In the genomic region with DNA sequence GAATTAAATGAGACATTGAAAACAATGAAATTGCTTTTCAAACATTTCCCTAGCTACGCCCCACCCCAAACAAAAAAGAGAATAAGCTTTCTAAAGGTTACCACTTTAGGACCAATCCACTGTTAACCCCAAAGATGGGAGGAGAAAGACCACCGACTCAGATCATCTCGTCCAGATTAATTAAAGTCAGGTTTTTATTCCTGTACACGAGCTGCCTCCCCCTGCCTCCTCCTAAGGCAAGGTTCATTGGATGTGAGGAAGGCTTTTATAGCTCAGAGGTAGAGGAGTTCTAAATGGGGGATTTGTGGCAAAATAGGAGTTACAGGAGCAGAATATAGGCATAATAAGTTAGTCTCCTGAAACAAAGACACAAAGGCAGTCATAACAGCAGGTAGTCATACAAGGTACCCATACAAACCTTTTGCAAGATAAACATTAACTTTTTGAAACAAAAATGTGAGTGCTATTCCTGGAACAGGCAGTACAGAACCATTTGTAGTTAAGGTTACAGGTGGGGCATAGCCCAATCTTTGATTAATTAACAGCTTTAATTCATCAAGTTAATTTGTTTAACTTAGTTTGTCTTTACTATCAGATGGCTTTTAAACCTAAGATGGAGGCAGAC, we compare ENCODE assay signal across 8 mouse cellular contexts. TPM values are rescaled to one million over a fixed set of nuclear protein-coding genes. Genes with fewer than 3 reads are reported as not detected.
DNase-seq lines count a peak whose midpoint lies in the region; ATAC-seq and TF ChIP-seq lines count a peak whose summit lies in the region.

No protein-coding gene starts in this region.

- peaks cover 13% of the 10 kb centered on the region for H3K36me3 ChIP-seq in midbrain, embryonic 10.5 days
- no peaks in the 10 kb centered on the region for H3K36me3 ChIP-seq in midbrain, postnatal 0 days (ENCODE audit: insufficient read depth, low read length)
- H3K36me3 ChIP-seq in limb, embryonic 15.5 days = no peaks in the 10 kb centered on the region
- no peaks in the 10 kb centered on the region for H3K36me3 ChIP-seq in stomach, postnatal 0 days (ENCODE audit: control insufficient read depth, insufficient read depth, low read length)

- H3K27me3 ChIP-seq in cerebellum, adult 2 months (ENCODE audit: control insufficient read depth, insufficient read depth, low read length) = no peaks in the 10 kb centered on the region
- no peaks in the 10 kb centered on the region for H3K27me3 ChIP-seq in midbrain, embryonic 10.5 days (ENCODE audit: low read depth, poor library complexity, severe bottlenecking)
- no peaks in the 10 kb centered on the region for H3K27me3 ChIP-seq in midbrain, postnatal 0 days (ENCODE audit: insufficient read depth, low read length)
- H3K27me3 ChIP-seq in limb, embryonic 15.5 days = no peaks in the 10 kb centered on the region
- no peaks in the 10 kb centered on the region for H3K27me3 ChIP-seq in stomach, postnatal 0 days (ENCODE audit: control insufficient read depth, insufficient read depth, low read length)

- H3K4me2 ChIP-seq in midbrain, postnatal 0 days (ENCODE audit: low read depth, low read length, poor library complexity, severe bottlenecking) = no peak overlapping the region
- H3K4me2 ChIP-seq in limb, embryonic 15.5 days = peak overlapping the region; percentile 42; the same call in 1 of the 2 replicates
- H3K4me2 ChIP-seq in stomach, postnatal 0 days (replicated peaks; ENCODE audit: low read depth) = peak overlapping the region; percentile 47; the same call in 1 of the 2 replicates

- no peak for TF ChIP-seq POLR2A in cerebellum, adult 2 months (IDR thresholded peaks at IDR 0.05; ENCODE audit: borderline replicate concordance, insufficient read depth, low read length)

- no peak for TF ChIP-seq EP300 in stomach, postnatal 0 days (optimal IDR thresholded peaks at IDR 0.05)

- peaks cover 10% of the 10 kb centered on the region; the same call in 1 of the 2 replicates for H3K4me1 ChIP-seq in cerebellum, adult 2 months (ENCODE audit: control insufficient read depth, insufficient read depth, low read length)
- peaks cover 38% of the 10 kb centered on the region for H3K4me1 ChIP-seq in midbrain, embryonic 10.5 days
- peaks cover 5% of the 10 kb centered on the region; the same call in 1 of the 2 replicates for H3K4me1 ChIP-seq in midbrain, postnatal 0 days (ENCODE audit: insufficient read depth, low read length)
- H3K4me1 ChIP-seq in limb, embryonic 15.5 days = peaks cover 11% of the 10 kb centered on the region
- H3K4me1 ChIP-seq in stomach, postnatal 0 days (replicated peaks; ENCODE audit: control insufficient read depth, insufficient read depth) = peaks cover 6% of the 10 kb centered on the region

- WGBS in cerebellum, adult 2 months = 59% methylated on average over 4 of the region's 4 CpGs
- 66% methylated on average over 4 of the region's 4 CpGs for WGBS in midbrain, embryonic 10.5 days
- 64% methylated on average over 4 of the region's 4 CpGs for WGBS in midbrain, postnatal 0 days
- 58% methylated on average over 4 of the region's 4 CpGs for whole genome bisulfite sequencing in limb, embryonic 15.5 days
- WGBS in stomach, postnatal 0 days = 60% methylated on average over 4 of the region's 4 CpGs

- no peaks in the 10 kb centered on the region for H3K9me3 ChIP-seq in midbrain, embryonic 10.5 days (replicated peaks)
- H3K9me3 ChIP-seq in midbrain, postnatal 0 days (ENCODE audit: low read length) = no peaks in the 10 kb centered on the region
- no peaks in the 10 kb centered on the region for H3K9me3 ChIP-seq in limb, embryonic 15.5 days
- H3K9me3 ChIP-seq in stomach, postnatal 0 days (ENCODE audit: control insufficient read depth, low read length) = no peaks in the 10 kb centered on the region

- no peak overlapping the region for H3K4me3 ChIP-seq in cerebellum, adult 2 months (replicated peaks; ENCODE audit: insufficient read depth, low read depth, low read length)
- H3K4me3 ChIP-seq in midbrain, embryonic 10.5 days = peak overlapping the region; percentile 78
- H3K4me3 ChIP-seq in midbrain, postnatal 0 days (ENCODE audit: low read depth, low read length) = no peak overlapping the region
- peak overlapping the region; percentile 65 for H3K4me3 ChIP-seq in limb, embryonic 15.5 days
- H3K4me3 ChIP-seq in stomach, postnatal 0 days (ENCODE audit: low read depth, low read length) = 0 out of 2 replicates have a peak overlapping the region, but pooled peaks have one; percentile 6

- TF ChIP-seq CTCF in cerebellum, adult 2 months (IDR thresholded peaks at IDR 0.05; ENCODE audit: borderline replicate concordance, insufficient read depth, low read depth, low read length) = no peak
- no peak for TF ChIP-seq CTCF in midbrain, postnatal 0 days (IDR thresholded peaks at IDR 0.05)
- TF ChIP-seq CTCF in stomach, postnatal 0 days (IDR thresholded peaks at IDR 0.05; ENCODE audit: low read depth) = no peak

- H3K27ac ChIP-seq in cerebellum, adult 2 months (ENCODE audit: insufficient read depth, low read length) = peak overlapping the region; percentile 43; the same call in 1 of the 2 replicates
- H3K27ac ChIP-seq in midbrain, embryonic 10.5 days (replicated peaks) = peak overlapping the region; percentile 94
- H3K27ac ChIP-seq in midbrain, postnatal 0 days (ENCODE audit: low read depth, low read length) = no peak overlapping the region; the same call in 1 of the 2 replicates
- H3K27ac ChIP-seq in limb, embryonic 15.5 days = peak overlapping the region; percentile 54; the same call in 1 of the 2 replicates
- H3K27ac ChIP-seq in stomach, postnatal 0 days (replicated peaks) = peak overlapping the region; percentile 74

- no peak for DNase-seq in cerebellum, adult 2 months
- DNase-seq in cerebellum, adult 8-10 months = no peak
- DNase-seq in midbrain, embryonic 10.5 days (ENCODE audit: low spot score) = no peak
- no peak for DNase-seq in midbrain, postnatal 0 days (ENCODE audit: low spot score)
- DNase-seq in stomach, postnatal 0 days (ENCODE audit: low spot score) = no peak
- DNase-seq in right cerebral cortex, postnatal 4 days = no peak
- no peak for DNase-seq in left cerebral cortex, postnatal 25 days (ENCODE audit: low spot score in 2 of 2)

- intact Hi-C loops in left cerebral cortex, postnatal 25 days (cut with DNase I) = loop anchor here (5.0 to 10.0 kb wide), 2 partner anchors 118 to 270 kb away; a partner anchor contains a TSS

- ATAC-seq in midbrain, postnatal 0 days (ENCODE audit: low FRiP score) = no peak
- no peak for ATAC-seq in limb, embryonic 15.5 days (ENCODE audit: insufficient number of reproducible peaks, low FRiP score, low TSS enrichment, low read depth)
- no peak; the same call in 1 of the 2 replicates for ATAC-seq in stomach, postnatal 0 days (ENCODE audit: low FRiP score, low TSS enrichment)

- H3K9ac ChIP-seq in midbrain, postnatal 0 days (replicated peaks; ENCODE audit: low read length, poor library complexity, severe bottlenecking) = no peak overlapping the region
- no peak overlapping the region for H3K9ac ChIP-seq in limb, embryonic 15.5 days
- H3K9ac ChIP-seq in stomach, postnatal 0 days (ENCODE audit: low read length) = no peak overlapping the region

RNA-seq across cellular contexts. Expression of a gene that starts 0.7 kb away (rescaled TPM):
- 95.8 and 99.2 TPM in 2 replicates for polyA plus RNA-seq in cerebellum, adult 2 months (2012; rRNA removed)
- polyA plus RNA-seq in midbrain, embryonic 10.5 days (2016; fragmentation: Nextera tagmentation; extraction: Ambion mirVana) = 46.2 and 50.9 TPM in 2 replicates
- total RNA-seq in midbrain, postnatal 0 days (2014; rRNA removed) = 32.3 and 39.6 TPM in 2 replicates
- polyA plus RNA-seq in midbrain, postnatal 0 days (2015; fragmentation: Nextera tagmentation; extraction: Ambion mirVana) = 86.9 and 90.7 TPM in 2 replicates
- polyA plus RNA-seq in limb, embryonic 15.5 days (2015; fragmentation: Nextera tagmentation; extraction: Ambion mirVana) = 49.8 and 51.2 TPM in 2 replicates
- 101 and 119 TPM in 2 replicates for polyA plus RNA-seq in stomach, postnatal 0 days (2015; fragmentation: Nextera tagmentation; extraction: Ambion mirVana)
- 10 to 100 TPM; 67.8 to 69.2 TPM for total RNA-seq in left cerebral cortex, postnatal 25 days (2021)

Comparison
In these comparisons a context has a peak if more than half of its experiments do, and no peak if none do; other contexts are left out.
1. H3K4me3 ChIP-seq: peak in midbrain, embryonic 10.5 days (single experiment), limb, embryonic 15.5 days (single experiment) and stomach, postnatal 0 days (single experiment); none in cerebellum, adult 2 months (single experiment) and midbrain, postnatal 0 days (single experiment).